Mouse (Mus musculus): ENCODE data around the gene Cxcl1.

DNA sequence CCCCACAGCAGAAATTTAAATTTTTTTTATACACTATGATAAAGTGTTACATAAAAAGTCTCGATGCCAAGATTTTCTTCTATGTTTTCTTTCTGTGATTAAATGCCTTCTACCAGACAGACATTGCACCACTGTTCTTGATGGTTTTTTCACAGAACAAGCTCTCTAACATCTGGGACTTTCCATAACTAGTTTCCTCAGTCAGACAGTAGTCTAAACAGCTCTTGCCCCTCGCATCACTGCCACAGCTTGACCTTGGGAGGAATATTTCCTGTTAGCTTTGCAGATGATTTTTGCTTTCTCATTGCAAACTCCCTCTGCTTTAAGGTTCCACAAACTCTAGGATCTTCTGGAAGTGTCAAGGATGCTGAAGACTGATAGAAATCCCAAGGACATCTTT lies 39.5 kb downstream of the Cxcl1 start:
- TF ChIP-seq CTCF (IDR thresholded peaks at IDR 0.05; ENCODE audit: low read depth) (no peak), EP300 (IDR thresholded peaks at IDR 0.05; ENCODE audit: low read depth) (no peak)

Measured in liver, embryonic 14.5 days (tissue).